Mouse (Mus musculus) A20 (cell line): ENCODE data around the gene Alg12.
"Not testable (repeated sequence)": the region's sequence is repeated elsewhere in the genome, so short reads cannot be mapped to it uniquely, and the experiment has no call there.

Experiments
- DNase-seq: peaks from one replicate; pipeline ENCODE4 v3.0.0-alpha.2; 2011; ENCODE audit warnings: low read depth, low spot score

The Alg12 gene

GRCm38 (mm10) chr15:88792140-88792850, 26.8 kb downstream of the Alg12 start:
- no peak for DNase-seq

GRCm38 (mm10) chr15:88774630-88775029, 44.5 kb downstream of the Alg12 start:
- DNase-seq, result not testable (repeated sequence)

- no peak for DNase-seq
These were observed 50.6 kb downstream of the Alg12 start for GRCm38 (mm10) chr15:88768537-88768936.

GRCm38 (mm10) chr15:88766139-88766538, 53.0 kb downstream of the Alg12 start:
- DNase-seq, result peak; percentile 41

GRCm38 (mm10) chr15:88761551-88761950, 57.6 kb downstream of the Alg12 start:
- DNase-seq, result no peak

GRCm38 (mm10) chr15:88758061-88758460, 61.1 kb downstream of the Alg12 start:
- DNase-seq, result no peak

GRCm38 (mm10) chr15:88755761-88756160, 63.4 kb downstream of the Alg12 start:
- DNase-seq, result no peak
